Mouse (Mus musculus): ENCODE data around the gene Rnf222. TPM values are rescaled to one million over a fixed set of nuclear protein-coding genes. Genes with fewer than 3 reads are reported as not detected.
A peak's percentile ranks its signal among the peaks of the same experiment; 100 is the strongest.

Gene Rnf222
- polyA plus RNA-seq, 1 experiment from 2014 or later, result 0.17 TPM

DNA sequence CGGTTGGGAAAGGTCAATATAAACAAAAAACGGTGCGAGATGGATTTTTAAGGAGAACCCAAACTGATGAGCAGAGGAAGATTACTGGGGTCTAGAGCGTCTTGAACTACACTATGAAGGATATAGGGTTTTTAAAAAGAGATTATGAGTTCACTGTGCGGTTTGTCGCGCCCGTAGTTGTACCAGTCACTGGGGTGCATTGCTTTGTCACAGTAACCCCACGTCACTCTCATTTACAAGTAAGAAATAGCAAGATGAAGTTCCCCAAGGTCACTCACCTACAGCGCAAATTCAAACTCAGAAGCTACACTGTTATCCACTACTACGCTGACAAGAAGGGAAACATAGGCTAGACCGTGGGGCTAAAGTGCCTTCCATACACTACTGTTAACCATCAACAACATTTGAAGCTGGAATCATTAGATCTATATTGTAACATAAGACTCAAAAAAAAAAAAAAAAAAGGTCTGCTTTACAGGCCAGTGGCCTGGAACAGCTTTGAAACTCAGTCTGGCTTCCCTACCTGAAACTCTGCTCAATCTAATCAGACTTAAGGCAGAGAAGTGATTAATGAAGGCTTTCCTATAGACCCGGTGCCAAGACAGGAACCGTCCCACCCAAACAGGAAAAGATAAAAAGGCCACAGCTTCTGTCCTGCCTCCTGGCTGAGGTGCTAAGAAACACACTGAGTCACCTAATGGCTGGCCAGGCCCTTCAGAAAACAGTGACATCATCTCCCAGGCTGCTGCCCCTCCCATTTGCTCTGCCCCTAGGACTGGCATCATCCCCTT is 34.5 kb upstream of the Rnf222 start:
- peak overlapping the region; percentile 39; the same call in 1 of the 2 replicates for H3K9ac ChIP-seq (ENCODE audit: low read depth, low read length)
- H3K27me3 ChIP-seq (ENCODE audit: insufficient read depth, low read length), result no peaks in the 10 kb centered on the region
- 31% methylated on average over 14 of the region's 14 CpGs for WGBS
- peak overlapping the region; percentile 100 for H3K27ac ChIP-seq
- H3K4me3 ChIP-seq (replicated peaks; ENCODE audit: low read depth, low read length), result peak overlapping the region; percentile 86
- H3K36me3 ChIP-seq (ENCODE audit: insufficient read depth, low read length), result no peaks in the 10 kb centered on the region; the same call in 1 of the 2 replicates
- no peaks in the 10 kb centered on the region for H3K9me3 ChIP-seq (replicated peaks; ENCODE audit: low read length)
- peak; percentile 65 for DNase-seq (ENCODE audit: low spot score)
- peak; percentile 34 for TF ChIP-seq CTCF (IDR thresholded peaks at IDR 0.05; ENCODE audit: low read depth)
- peak overlapping the region; percentile 63 for H3K4me2 ChIP-seq (ENCODE audit: low read length)
- ATAC-seq (replicated peaks; ENCODE audit: low FRiP score, low read depth), result no peak
- H3K4me1 ChIP-seq (replicated peaks; ENCODE audit: insufficient read depth, low read length), result peaks cover 5% of the 10 kb centered on the region; the same call in 1 of the 2 replicates

DNA sequence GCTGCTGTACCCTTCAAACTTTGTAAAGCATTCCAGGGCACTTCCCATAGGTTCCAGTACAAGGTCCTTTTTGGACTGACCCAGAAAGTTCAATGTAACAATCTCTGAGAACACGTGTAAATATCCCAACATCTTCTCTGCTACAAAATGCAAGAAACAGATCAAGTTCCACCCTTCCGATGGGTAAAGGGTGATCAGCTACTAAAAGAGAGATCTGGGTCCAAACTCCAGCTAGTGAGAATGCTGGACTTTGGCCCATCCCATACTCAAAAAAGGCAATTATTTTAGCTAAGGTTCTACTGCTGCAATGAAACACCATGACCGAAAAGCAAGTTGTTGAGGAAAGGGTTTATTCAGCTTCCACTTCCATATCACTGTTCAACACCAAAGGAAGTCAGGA is 33.7 kb upstream of the Rnf222 start:
- no peak for TF ChIP-seq CTCF (IDR thresholded peaks at IDR 0.05; ENCODE audit: low read depth)
- DNase-seq (ENCODE audit: low spot score), result no peak
- ATAC-seq (replicated peaks; ENCODE audit: low FRiP score, low read depth), result no peak

DNA sequence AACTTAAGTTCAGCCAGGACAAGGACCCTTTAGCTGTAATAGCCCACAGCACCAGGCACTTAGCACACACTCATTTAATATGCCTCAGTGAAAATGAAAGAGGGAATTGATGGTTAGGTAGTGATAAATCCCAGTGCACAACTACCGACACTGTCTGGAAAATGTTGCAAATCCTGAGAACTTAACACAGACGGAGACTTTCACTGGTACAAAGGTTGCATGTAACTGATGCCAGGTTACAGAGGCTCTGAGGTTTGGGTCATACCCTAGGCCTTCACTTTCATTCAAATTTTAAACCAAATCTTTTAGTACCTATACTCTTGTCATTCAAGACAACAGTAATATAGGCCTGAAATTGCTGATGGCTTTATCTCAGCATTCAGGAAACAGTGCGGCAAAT is 31.0 kb upstream of the Rnf222 start:
- Histone ChIP-seq H3K4me2 (ENCODE audit: low read length) (no peak overlapping the region), H3K4me1 (replicated peaks; ENCODE audit: insufficient read depth, low read length) (no peaks in the 10 kb centered on the region), H3K36me3 (ENCODE audit: insufficient read depth, low read length) (no peaks in the 10 kb centered on the region), H3K4me3 (replicated peaks; ENCODE audit: low read depth, low read length) (no peak overlapping the region), H3K27ac (no peak overlapping the region), H3K9ac (ENCODE audit: low read depth, low read length) (no peak overlapping the region), H3K27me3 (ENCODE audit: insufficient read depth, low read length) (no peaks in the 10 kb centered on the region), H3K9me3 (replicated peaks; ENCODE audit: low read length) (no peaks in the 10 kb centered on the region)
- ATAC-seq (replicated peaks; ENCODE audit: low FRiP score, low read depth) (no peak), DNase-seq (ENCODE audit: low spot score) (no peak)
- 88% methylated on average over 3 of the region's 3 CpGs for WGBS
- TF ChIP-seq CTCF (IDR thresholded peaks at IDR 0.05; ENCODE audit: low read depth), result no peak

More for the DNA sequence above, 33.7 kb upstream of the Rnf222 start:
- Histone ChIP-seq H3K36me3 (ENCODE audit: insufficient read depth, low read length) (no peaks in the 10 kb centered on the region), H3K27me3 (ENCODE audit: insufficient read depth, low read length) (no peaks in the 10 kb centered on the region), H3K4me2 (ENCODE audit: low read length) (no peak overlapping the region), H3K9ac (ENCODE audit: low read depth, low read length) (no peak overlapping the region), H3K27ac (peak overlapping the region; percentile 100), H3K4me3 (replicated peaks; ENCODE audit: low read depth, low read length) (no peak overlapping the region), H3K4me1 (replicated peaks; ENCODE audit: insufficient read depth, low read length) (peaks cover 5% of the 10 kb centered on the region; the same call in 1 of the 2 replicates), H3K9me3 (replicated peaks; ENCODE audit: low read length) (no peaks in the 10 kb centered on the region)
- WGBS, result 79% methylated on average over 3 of the region's 3 CpGs

DNA sequence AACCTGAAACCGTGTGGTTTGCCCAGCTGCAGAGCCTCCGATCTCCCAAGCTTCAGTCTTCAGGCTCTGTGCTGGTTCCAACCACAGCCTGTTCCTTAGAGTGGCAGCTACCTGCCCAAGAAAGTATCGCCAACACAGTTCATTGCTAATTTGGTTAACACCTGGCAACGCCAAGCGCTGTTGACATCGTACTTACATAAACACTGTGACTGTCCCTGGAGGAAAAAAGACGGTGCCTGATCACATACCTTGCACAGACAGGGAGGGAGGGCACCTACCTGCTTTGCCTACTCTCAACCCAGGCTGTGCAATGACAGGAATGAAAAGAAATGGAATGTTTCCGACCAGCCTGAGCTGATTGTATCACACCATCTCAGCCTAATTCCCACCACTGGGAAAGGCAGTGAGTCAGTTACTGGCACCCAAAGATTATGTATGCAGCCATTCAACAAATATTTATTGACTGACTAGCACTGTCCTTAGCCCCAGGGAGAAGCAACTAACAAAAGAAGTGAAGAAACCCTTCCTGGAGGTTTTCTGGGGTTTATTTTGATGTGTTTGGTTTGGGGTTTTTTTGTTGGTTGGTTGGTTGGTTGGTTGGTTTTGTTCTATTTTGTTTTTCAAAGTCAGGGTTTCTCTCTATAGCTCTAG is 28.3 kb upstream of the Rnf222 start:
- 76% methylated on average over 8 of the region's 8 CpGs for WGBS
- no peaks in the 10 kb centered on the region for H3K9me3 ChIP-seq (replicated peaks; ENCODE audit: low read length)
- no peaks in the 10 kb centered on the region for H3K4me1 ChIP-seq (replicated peaks; ENCODE audit: insufficient read depth, low read length)
- DNase-seq (ENCODE audit: low spot score) (no peak), ATAC-seq (replicated peaks; ENCODE audit: low FRiP score, low read depth) (no peak)
- no peaks in the 10 kb centered on the region for H3K36me3 ChIP-seq (ENCODE audit: insufficient read depth, low read length)
- no peaks in the 10 kb centered on the region for H3K27me3 ChIP-seq (ENCODE audit: insufficient read depth, low read length)
- H3K4me3 ChIP-seq (replicated peaks; ENCODE audit: low read depth, low read length), result no peak overlapping the region
- no peak overlapping the region for H3K4me2 ChIP-seq (ENCODE audit: low read length)
- no peak overlapping the region for H3K27ac ChIP-seq
- no peak overlapping the region for H3K9ac ChIP-seq (ENCODE audit: low read depth, low read length)
- TF ChIP-seq CTCF (IDR thresholded peaks at IDR 0.05; ENCODE audit: low read depth), result no peak

DNA sequence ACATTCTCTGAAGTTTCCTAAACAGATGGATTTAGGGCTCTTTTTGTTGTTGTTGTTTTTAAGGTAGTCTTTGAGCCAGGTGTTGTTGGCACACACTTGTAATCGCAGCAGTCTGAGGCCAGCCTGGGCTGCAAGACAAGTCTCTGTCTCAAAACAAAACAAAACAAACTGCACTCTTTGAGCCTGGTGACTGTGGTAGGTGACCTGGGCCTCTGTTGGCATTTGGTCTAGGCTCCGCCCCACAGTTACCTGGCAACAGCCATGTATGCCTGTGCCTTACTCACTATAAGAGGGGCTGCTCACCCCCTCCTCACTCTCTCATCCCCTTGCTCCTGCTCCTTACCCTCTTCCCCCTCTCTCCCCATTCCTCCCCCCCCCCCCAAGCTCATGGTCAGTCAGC is 26.1 kb upstream of the Rnf222 start:
- ATAC-seq (replicated peaks; ENCODE audit: low FRiP score, low read depth) (no peak), DNase-seq (ENCODE audit: low spot score) (no peak)
- no peak for TF ChIP-seq CTCF (IDR thresholded peaks at IDR 0.05; ENCODE audit: low read depth)
- no peaks in the 10 kb centered on the region for H3K36me3 ChIP-seq (ENCODE audit: insufficient read depth, low read length)
- H3K27me3 ChIP-seq (ENCODE audit: insufficient read depth, low read length), result no peaks in the 10 kb centered on the region
- H3K9ac ChIP-seq (ENCODE audit: low read depth, low read length), result no peak overlapping the region
- no peak overlapping the region for H3K27ac ChIP-seq
- no peak overlapping the region for H3K4me2 ChIP-seq (ENCODE audit: low read length)
- no peaks in the 10 kb centered on the region for H3K4me1 ChIP-seq (replicated peaks; ENCODE audit: insufficient read depth, low read length)
- H3K4me3 ChIP-seq (replicated peaks; ENCODE audit: low read depth, low read length), result no peak overlapping the region
- 73% methylated on average over 2 of the region's 2 CpGs for WGBS
- H3K9me3 ChIP-seq (replicated peaks; ENCODE audit: low read length), result no peaks in the 10 kb centered on the region

DNA sequence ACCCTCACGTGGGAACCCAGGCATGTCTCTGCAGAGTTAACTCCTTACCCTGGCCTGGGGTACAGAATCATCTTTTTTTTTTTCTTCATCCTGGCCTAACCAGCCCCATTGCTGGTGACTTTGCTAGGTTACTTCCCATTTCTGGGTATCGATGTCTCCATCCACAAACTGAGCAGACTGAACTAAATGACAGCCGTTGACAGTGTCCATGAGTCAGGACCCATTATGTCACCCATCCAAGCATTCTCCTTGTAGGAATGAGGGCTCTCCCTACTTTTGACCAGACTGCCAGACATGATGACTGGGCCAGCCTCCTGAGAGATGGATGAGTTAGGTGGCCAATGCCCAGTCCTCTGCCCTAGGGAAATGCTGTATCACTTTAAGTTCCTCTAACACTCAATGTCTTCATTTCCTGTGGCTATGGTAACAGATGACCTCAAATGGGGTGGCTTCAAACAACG is 24.7 kb upstream of the Rnf222 start:
- Histone ChIP-seq H3K27ac (0 out of 2 replicates have a peak overlapping the region, but pooled peaks have one; percentile 6), H3K9me3 (replicated peaks; ENCODE audit: low read length) (no peaks in the 10 kb centered on the region), H3K4me2 (ENCODE audit: low read length) (no peak overlapping the region), H3K36me3 (ENCODE audit: insufficient read depth, low read length) (no peaks in the 10 kb centered on the region), H3K4me1 (replicated peaks; ENCODE audit: insufficient read depth, low read length) (no peaks in the 10 kb centered on the region), H3K4me3 (replicated peaks; ENCODE audit: low read depth, low read length) (no peak overlapping the region), H3K27me3 (ENCODE audit: insufficient read depth, low read length) (no peaks in the 10 kb centered on the region), H3K9ac (ENCODE audit: low read depth, low read length) (no peak overlapping the region)
- 62% methylated on average over 4 of the region's 4 CpGs for WGBS
- DNase-seq (ENCODE audit: low spot score) (no peak), ATAC-seq (replicated peaks; ENCODE audit: low FRiP score, low read depth) (no peak)
- TF ChIP-seq CTCF (IDR thresholded peaks at IDR 0.05; ENCODE audit: low read depth), result no peak
